Mouse (Mus musculus) liver, embryonic 15.5 days (tissue): ENCODE results near the gene Ppox. TPM values are rescaled to one million over a fixed set of nuclear protein-coding genes. Genes with fewer than 3 reads are reported as not detected.

Experiments
- ATAC-seq: fragments of 200-750 bp; cut with Nextera tagmentation; 2 replicates; pipeline ENCODE4 v1.8.0; 2017; ENCODE audit warnings: moderate number of reproducible peaks, mild to moderate bottlenecking, moderate library complexity; ENCODE audit not compliant: insufficient read depth
- H3K27ac ChIP-seq: fragments of 300-500 bp; sonication (generic); replicated peaks from 2 replicates; pipeline ENCODE4 v1.5.1; 2015; ENCODE audit warnings: mild to moderate bottlenecking, inconsistent platforms
- H3K27me3 ChIP-seq: fragments of 300-500 bp; sonication (generic); 2 replicates; pipeline ENCODE4 v1.6.1; 2015; ENCODE audit warnings: mild to moderate bottlenecking, inconsistent platforms
- H3K36me3 ChIP-seq: fragments of 300-500 bp; sonication (generic); replicated peaks from 2 replicates; pipeline ENCODE4 v1.6.1; 2015; ENCODE audit warnings: moderate library complexity, mild to moderate bottlenecking, inconsistent platforms
- H3K4me1 ChIP-seq: fragments of 300-500 bp; sonication (generic); replicated peaks from 2 replicates; pipeline ENCODE4 v1.6.1; 2015; ENCODE audit warnings: inconsistent platforms
- H3K4me2 ChIP-seq: fragments of 300-500 bp; sonication (generic); 2 replicates; pipeline ENCODE4 v1.6.1; 2015; ENCODE audit warnings: moderate library complexity, mild to moderate bottlenecking, inconsistent platforms
- H3K4me3 ChIP-seq: fragments of 300-500 bp; sonication (generic); replicated peaks from 2 replicates; pipeline ENCODE4 v1.5.1; 2015; ENCODE audit warnings: mild to moderate bottlenecking, inconsistent platforms
- H3K9ac ChIP-seq: fragments of 300-500 bp; sonication (generic); 2 replicates; pipeline ENCODE4 v1.6.1; 2015; ENCODE audit warnings: moderate library complexity, mild to moderate bottlenecking, inconsistent platforms
- H3K9me3 ChIP-seq: fragments of 300-500 bp; sonication (generic); replicated peaks from 2 replicates; pipeline ENCODE4 v1.6.1; 2016; ENCODE audit warnings: inconsistent platforms
- WGBS: fragments of 180-500 bp; shearing (Covaris S2); methylation state at CpG from one replicate; pipeline ENCODE4 v1.1.7; 2015; ENCODE audit warnings: mixed read lengths; ENCODE audit not compliant: insufficient replicate concordance; 5-methylcytosine and 5-hydroxymethylcytosine counted together
- polyA plus RNA-seq: library from polyadenylated mRNA; unstranded; fragments of >200 nt; fragmentation: Nextera tagmentation; extraction: Ambion mirVana; gene quantifications from 2 replicates; pipeline ENCODE4 v1.2.1, GENCODE M21; 2015

Ppox gene
- polyA plus RNA-seq, 1 experiment from 2014 or later, result 214 TPM

DNA sequence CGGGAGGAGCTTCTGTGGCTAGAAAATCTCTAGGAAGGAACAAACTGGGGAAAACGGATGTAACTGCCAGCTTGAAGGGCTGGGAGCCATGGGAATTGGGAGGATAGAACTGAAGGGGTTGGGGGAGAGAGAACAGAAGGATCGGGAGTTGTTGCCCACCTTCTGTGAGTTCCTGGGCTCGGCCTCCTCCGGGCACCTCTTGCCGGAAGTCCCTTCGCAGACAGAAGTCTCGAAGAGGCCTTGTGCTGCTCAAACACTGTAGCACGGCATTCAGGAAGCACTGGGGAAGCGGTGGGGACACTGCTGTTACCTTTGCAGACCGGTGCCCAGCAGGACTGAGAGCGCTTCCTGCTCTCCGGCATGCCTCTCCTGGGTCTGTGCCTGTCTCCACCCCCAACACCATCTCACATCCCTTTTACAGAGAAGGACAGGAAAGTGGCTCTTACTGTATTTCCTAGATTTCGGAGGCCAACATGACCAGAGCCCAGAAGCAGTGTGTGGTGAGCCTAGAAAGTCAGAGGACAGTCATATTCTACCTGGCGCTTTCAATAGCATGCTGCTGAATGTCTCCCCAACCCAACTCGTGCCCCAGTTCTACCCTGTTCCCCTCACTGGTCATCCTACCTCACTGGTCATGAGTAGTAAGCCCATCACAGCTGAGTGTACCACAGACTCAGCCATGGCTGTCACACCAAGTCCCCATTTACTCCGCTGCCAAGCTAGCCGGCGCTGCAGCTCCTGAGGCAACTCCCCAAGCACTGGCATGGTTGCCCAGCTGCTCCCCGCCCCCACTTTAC is 4.3 kb upstream of the Ppox start:
- no peaks in the 10 kb centered on the region for H3K9me3 ChIP-seq
- ATAC-seq, result no peak
- H3K36me3 ChIP-seq, result peaks cover 63% of the 10 kb centered on the region
- peaks cover 65% of the 10 kb centered on the region for H3K4me1 ChIP-seq
- H3K9ac ChIP-seq, result no peak overlapping the region
- H3K27me3 ChIP-seq, result no peaks in the 10 kb centered on the region
- no peak overlapping the region; the same call in 1 of the 2 replicates for H3K4me3 ChIP-seq
- peak overlapping the region; percentile 29; the same call in 1 of the 2 replicates for H3K27ac ChIP-seq
- 83% methylated on average over 20 of the region's 20 CpGs for WGBS
- H3K4me2 ChIP-seq, result no peak overlapping the region

DNA sequence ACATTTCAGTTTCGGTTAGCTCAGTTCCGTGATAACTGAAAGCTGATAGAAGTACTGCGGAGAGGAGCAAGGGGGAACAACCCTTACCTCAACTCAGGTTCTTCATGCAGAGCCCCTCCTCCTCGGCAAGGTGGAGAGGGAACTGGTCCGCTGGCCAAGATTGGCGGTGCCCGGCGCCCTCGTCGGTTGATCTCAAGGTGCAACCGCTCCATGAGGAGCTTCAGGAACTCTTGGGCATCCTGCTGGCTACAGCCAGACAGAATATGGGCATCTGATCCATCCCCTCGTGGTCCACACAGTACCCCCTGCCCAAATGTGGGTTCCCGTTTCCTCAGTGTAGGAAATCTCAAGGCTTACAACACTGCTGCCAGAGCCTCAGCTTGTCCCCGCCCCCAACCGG is 3.5 kb upstream of the Ppox start:
- Histone ChIP-seq H3K4me1 (peaks cover 72% of the 10 kb centered on the region), H3K4me2 (no peak overlapping the region), H3K27ac (no peak overlapping the region), H3K4me3 (no peak overlapping the region), H3K9ac (no peak overlapping the region), H3K27me3 (no peaks in the 10 kb centered on the region), H3K36me3 (peaks cover 62% of the 10 kb centered on the region), H3K9me3 (no peaks in the 10 kb centered on the region)
- ATAC-seq, result no peak
- WGBS, result 87% methylated on average over 15 of the region's 15 CpGs

DNA sequence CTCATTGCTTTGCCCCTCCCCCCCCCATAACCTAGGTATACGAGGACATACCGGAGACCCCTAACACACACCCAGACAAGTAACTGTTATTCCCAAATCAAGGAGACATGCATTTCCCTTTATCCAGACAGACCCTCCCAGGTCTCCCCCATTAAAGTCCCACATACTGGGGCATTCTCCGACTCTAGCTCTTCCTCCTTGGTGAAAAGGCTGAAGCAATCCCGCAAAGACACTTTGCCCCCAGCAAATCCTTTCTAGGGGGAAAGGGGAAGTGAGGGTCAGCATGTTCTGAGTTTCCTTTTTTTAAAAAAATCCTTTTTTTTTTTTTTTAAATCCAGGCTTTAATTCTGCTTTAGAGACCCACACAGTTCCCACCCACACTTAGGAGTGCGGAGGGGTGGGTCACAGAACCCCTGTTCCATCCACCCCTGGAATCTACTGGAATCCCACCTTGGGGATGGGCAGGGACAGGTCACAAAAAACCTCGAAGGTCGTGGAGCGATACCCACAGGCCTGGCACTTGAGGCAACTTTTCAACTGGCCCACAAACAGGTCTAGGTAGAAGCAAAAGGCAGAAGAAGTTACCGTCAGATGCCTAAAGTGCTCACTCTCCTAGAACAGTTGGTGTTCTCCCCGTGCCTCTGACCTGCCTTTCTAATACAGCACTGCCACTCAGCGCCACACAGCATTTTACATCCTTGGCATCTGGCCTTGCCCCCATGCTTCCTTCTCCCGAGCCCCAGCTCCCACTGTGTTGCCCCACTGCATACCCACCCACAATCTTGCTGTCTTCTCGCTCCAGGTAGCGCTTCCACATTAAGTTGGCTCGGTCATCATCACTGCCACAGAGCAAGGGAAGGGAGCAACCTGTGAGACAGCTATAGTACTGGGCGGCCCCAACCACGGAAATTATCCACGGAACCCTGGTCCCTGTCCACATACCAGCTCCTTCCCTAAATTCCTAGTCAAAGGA is 2.5 kb upstream of the Ppox start:
- peak overlapping the region; percentile 98; the same call in 1 of the 2 replicates for H3K27ac ChIP-seq
- no peak overlapping the region for H3K9ac ChIP-seq
- H3K4me2 ChIP-seq, result peak overlapping the region; percentile 81

DNA sequence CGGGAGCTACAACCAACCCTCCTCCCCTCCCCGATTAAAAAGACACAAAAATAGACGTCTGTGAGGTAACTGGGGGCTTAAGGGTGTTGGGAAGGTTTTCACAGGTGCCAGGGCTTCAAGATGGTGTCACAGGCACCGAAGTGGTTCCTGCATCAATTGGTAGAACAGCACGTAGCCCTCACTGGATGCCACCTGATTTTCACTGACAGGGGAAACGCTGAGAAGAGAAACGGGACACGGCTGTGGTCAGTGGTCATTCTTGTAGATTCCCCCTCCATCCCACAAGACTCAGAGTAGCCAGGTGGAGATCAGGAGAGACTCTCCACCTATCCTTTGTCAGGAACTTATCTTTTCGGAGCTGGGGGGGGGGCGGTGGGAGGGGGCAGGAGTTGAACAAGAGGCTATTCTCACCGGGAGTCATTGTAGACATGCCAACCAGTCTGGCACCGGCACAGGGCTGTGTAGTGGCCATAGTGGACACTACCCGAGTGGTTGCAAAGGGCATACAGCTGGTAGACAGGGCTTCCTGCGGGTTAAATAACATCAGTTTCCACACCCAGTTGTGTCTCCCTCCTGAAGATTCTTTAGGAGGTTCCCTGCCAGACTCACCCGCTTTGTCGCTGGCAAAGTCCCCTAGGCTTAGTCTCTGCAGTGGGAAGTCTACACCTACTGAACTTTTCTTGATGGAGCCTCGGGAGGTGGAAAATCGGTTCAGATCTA is 1.3 kb upstream of the Ppox start:
- Histone ChIP-seq H3K4me1 (peaks cover 80% of the 10 kb centered on the region), H3K9me3 (no peaks in the 10 kb centered on the region), H3K9ac (peak overlapping the region; percentile 90), H3K27ac (peak overlapping the region; percentile 98), H3K4me2 (peak overlapping the region; percentile 81), H3K4me3 (peak overlapping the region; percentile 73), H3K36me3 (peaks cover 74% of the 10 kb centered on the region), H3K27me3 (no peaks in the 10 kb centered on the region)
- WGBS, result 65% methylated on average over 18 of the region's 18 CpGs
- no peak for ATAC-seq

More for the DNA sequence above, 2.5 kb upstream of the Ppox start:
- Histone ChIP-seq H3K4me3 (peak overlapping the region; percentile 73), H3K9me3 (no peaks in the 10 kb centered on the region), H3K27me3 (no peaks in the 10 kb centered on the region), H3K4me1 (peaks cover 76% of the 10 kb centered on the region), H3K36me3 (peaks cover 62% of the 10 kb centered on the region)
- 80% methylated on average over 18 of the region's 18 CpGs for WGBS
- ATAC-seq, result no peak

DNA sequence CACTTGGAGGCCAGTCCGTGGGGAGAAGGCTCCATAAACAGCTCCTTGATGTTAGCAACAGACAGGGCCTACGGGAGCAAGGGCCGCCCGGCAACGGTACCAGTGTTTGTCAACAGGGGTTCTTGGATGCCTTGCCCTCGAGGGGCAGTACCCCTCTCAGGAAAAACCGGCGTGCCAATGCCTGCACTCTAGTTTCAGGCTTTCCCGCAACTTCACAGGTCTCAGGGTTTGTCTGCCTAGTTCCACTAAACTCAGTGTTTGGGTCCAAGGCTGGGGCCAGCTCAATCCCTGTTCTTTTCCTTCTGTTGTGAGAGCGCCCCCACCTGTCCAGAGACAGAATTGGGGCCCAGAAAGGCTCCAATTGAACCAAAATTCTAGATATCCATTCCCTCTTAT is 540 bp upstream of the Ppox start:
- Histone ChIP-seq H3K27me3 (no peaks in the 10 kb centered on the region), H3K27ac (peak overlapping the region; percentile 98), H3K4me3 (peak overlapping the region; percentile 73), H3K4me1 (peaks cover 79% of the 10 kb centered on the region), H3K9ac (peak overlapping the region; percentile 90), H3K4me2 (peak overlapping the region; percentile 81), H3K9me3 (no peaks in the 10 kb centered on the region), H3K36me3 (peaks cover 79% of the 10 kb centered on the region)
- WGBS, result under 1% methylated on average over 10 of the region's 10 CpGs
- ATAC-seq, result peak; percentile 43

DNA sequence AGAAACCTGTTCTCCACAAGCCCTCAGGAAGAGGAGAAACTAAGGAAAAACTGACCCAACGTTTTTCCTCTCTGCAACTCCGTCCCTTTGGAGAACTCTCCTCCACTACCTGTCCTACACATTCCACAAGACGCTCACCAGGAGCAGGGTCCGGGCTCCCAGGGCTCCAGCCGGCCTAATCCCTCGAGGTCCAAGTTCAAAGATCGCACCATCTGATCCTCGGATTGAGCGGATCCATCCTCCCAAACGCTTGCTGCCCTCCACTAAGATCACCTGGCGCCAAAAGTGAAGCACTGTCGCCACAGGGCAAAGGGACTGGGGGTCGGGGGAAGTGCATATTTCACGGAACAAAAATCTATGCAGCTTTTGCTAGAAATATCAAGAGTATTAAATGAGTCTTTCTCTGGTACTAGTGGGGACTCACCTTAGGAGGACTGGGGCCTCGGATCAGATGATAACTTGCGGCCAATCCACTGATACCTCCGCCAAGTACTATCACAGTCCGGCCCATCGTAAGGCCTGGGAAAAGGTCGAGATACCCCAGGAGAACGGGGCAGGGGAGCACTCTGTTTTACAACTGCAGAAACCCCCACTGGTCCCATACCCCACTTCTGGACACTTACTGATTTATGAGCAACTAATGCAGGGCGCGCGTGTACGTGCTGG is 603 bp downstream of the Ppox start:
- 2% methylated on average over 25 of the region's 25 CpGs for WGBS
- Histone ChIP-seq H3K4me2 (peak overlapping the region; percentile 81), H3K9ac (peak overlapping the region; percentile 90), H3K27ac (peak overlapping the region; percentile 98), H3K27me3 (no peaks in the 10 kb centered on the region), H3K36me3 (peaks cover 81% of the 10 kb centered on the region), H3K4me3 (peak overlapping the region; percentile 73), H3K9me3 (no peaks in the 10 kb centered on the region), H3K4me1 (peaks cover 77% of the 10 kb centered on the region)
- peak; percentile 50 for ATAC-seq

DNA sequence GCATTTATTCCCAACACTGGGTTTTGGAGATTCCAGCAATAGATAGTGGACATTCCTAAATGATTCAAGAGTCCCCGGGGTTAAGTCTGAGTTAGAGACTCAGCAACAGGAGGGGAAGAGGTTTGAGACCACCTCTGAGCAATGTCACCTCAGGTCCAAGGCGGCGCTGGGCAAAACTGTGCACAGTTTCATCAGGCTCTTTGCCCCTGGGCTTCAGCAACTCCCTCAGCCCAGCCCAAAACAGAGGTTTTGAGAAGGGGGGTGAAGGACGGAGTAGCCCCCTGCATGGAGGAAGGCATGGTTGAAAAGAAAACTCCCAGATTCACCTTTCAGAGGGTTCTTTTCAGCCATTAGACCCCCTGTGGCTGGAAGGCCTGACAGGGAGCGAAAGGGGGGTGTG is 1.3 kb downstream of the Ppox start:
- peak overlapping the region; percentile 90 for H3K9ac ChIP-seq
- H3K36me3 ChIP-seq, result peaks cover 81% of the 10 kb centered on the region
- ATAC-seq, result no peak
- H3K4me2 ChIP-seq, result peak overlapping the region; percentile 81
- H3K27ac ChIP-seq, result peak overlapping the region; percentile 98
- no peaks in the 10 kb centered on the region for H3K27me3 ChIP-seq
- no peaks in the 10 kb centered on the region for H3K9me3 ChIP-seq
- H3K4me1 ChIP-seq, result peaks cover 77% of the 10 kb centered on the region
- peak overlapping the region; percentile 73 for H3K4me3 ChIP-seq
- WGBS, result 55% methylated on average over 5 of the region's 5 CpGs

DNA sequence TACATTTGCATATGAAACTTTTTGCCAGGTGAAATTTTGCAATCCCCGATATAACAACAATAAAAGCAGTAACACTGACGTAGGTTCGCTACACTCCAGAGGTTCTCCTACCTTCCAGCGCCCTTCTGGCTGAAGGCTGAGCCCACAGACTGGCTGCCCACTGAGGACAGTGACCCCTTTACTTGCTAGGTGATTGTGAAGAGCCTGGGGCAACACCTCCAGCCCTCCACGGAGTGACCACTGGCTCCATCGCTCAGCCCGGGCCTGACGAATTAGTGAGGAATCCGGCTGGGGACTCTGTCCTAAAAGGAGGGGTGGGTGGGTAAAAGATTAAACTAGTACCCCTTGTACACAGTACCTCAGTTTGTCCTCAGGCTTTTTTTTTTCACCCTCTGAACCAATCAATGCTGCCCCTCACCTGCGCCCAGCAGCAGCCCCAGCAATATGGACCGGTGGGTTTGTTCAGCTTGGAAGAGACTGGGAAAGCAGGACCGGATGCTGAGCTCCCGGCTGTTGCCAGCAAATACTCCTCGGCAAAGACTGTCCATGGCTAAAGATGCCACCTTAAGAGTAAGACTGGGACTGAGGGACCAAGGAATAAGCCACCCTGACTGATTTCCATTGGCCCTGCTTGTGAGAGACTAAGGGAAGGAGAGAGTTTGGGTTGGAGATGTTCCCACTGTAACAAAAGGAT is 1.8 kb downstream of the Ppox start:
- Histone ChIP-seq H3K9me3 (no peaks in the 10 kb centered on the region), H3K27me3 (no peaks in the 10 kb centered on the region), H3K4me2 (peak overlapping the region; percentile 81), H3K27ac (peak overlapping the region; percentile 98), H3K4me3 (peak overlapping the region; percentile 73), H3K4me1 (peaks cover 76% of the 10 kb centered on the region), H3K9ac (peak overlapping the region; percentile 90), H3K36me3 (peaks cover 81% of the 10 kb centered on the region)
- no peak for ATAC-seq
- 75% methylated on average over 14 of the region's 14 CpGs for WGBS

DNA sequence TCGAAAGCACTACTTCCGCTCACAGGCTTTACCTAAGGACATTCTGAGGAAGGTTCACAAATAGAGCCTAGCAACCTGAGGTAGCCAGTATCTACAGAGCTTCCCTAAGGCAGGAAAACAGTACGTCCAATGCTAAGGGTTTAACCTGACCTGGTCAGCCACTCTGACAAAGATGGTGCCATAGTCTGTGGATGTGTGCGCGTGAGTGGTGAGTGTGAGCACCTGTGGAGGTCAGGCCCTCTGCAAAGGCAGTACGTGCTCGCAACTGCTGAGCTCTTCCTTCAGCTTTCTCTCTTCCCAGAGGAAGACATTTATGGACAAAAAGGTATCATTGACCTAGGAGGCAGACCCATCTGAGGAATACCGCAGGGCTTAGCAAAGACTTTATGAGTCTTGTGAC is 2.5 kb downstream of the Ppox start:
- peaks cover 78% of the 10 kb centered on the region for H3K4me1 ChIP-seq
- no peak for ATAC-seq
- H3K36me3 ChIP-seq, result peaks cover 81% of the 10 kb centered on the region
- H3K4me2 ChIP-seq, result peak overlapping the region; percentile 81
- no peaks in the 10 kb centered on the region for H3K27me3 ChIP-seq
- peak overlapping the region; percentile 73 for H3K4me3 ChIP-seq
- H3K9ac ChIP-seq, result peak overlapping the region; percentile 90; the same call in 1 of the 2 replicates
- peak overlapping the region; percentile 98 for H3K27ac ChIP-seq
- H3K9me3 ChIP-seq, result no peaks in the 10 kb centered on the region
- WGBS, result 93% methylated on average over 8 of the region's 8 CpGs

DNA sequence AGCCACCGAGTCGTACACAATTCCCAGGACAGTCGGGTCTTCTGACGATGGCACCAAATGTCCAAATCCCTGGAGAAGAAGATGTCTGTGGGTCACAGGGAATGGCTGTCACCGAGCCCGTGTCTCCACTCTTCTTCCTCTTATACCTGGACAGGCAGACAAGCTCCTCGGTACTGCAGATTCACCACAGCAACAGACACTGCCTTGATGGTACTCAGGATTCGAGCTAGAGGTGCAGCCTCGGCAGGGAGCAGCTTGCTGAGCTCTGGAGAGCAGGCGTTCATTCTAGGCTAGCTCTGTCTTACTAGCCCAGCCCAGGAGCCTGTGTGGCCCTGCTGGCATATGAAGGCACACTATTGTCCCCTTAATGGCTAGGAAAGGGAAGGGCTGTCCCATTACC is 3.2 kb downstream of the Ppox start:
- no peaks in the 10 kb centered on the region for H3K9me3 ChIP-seq
- H3K36me3 ChIP-seq, result peaks cover 81% of the 10 kb centered on the region
- peaks cover 71% of the 10 kb centered on the region for H3K4me1 ChIP-seq
- peak overlapping the region; percentile 73 for H3K4me3 ChIP-seq
- WGBS, result 85% methylated on average over 10 of the region's 10 CpGs
- H3K9ac ChIP-seq, result peak overlapping the region; percentile 90; the same call in 1 of the 2 replicates
- no peak for ATAC-seq
- peak overlapping the region; percentile 81 for H3K4me2 ChIP-seq
- no peaks in the 10 kb centered on the region for H3K27me3 ChIP-seq
- H3K27ac ChIP-seq, result peak overlapping the region; percentile 98
